Mouse (Mus musculus): ENCODE data around the gene Igfbp6.

GRCm38 (mm10) chr15:102188096-102188495 is 43.9 kb downstream of the Igfbp6 start:
- no peak for TF ChIP-seq CTCF (conservative IDR thresholded peaks at IDR 0.05 in 1 of 2, IDR thresholded peaks at IDR 0.05 in 1 of 2; ENCODE audit: low read depth in 2 of 2, low read length in 2 of 2)
- TF ChIP-seq MEF2A (IDR thresholded peaks at IDR 0.05; ENCODE audit: borderline replicate concordance, low read depth, low read length) = no peak
